Mouse (Mus musculus): ENCODE data around the gene Rnf150. TPM values are rescaled to one million over a fixed set of nuclear protein-coding genes. Genes with fewer than 3 reads are reported as not detected.

Rnf150 gene
- polyA plus RNA-seq, 1 experiment from 2014 or later, result 0.13 TPM

- Histone ChIP-seq H3K4me3 (ENCODE audit: low read depth, low read length) (no peak overlapping the region), H3K27ac (ENCODE audit: low read length) (no peak overlapping the region), H3K9me3 (replicated peaks; ENCODE audit: control insufficient read depth, low read length) (no peaks in the 10 kb centered on the region), H3K27me3 (ENCODE audit: control insufficient read depth, insufficient read depth, low read depth, low read length) (no peaks in the 10 kb centered on the region), H3K36me3 (ENCODE audit: control insufficient read depth, insufficient read depth) (no peaks in the 10 kb centered on the region), H3K4me2 (ENCODE audit: low read depth, low read length) (no peak overlapping the region), H3K9ac (ENCODE audit: low read depth, low read length) (no peak overlapping the region), H3K4me1 (ENCODE audit: control insufficient read depth, low read depth, low read length) (no peaks in the 10 kb centered on the region)
- 56% methylated on average over 4 of the region's 4 CpGs for WGBS (ENCODE audit: insufficient replicate concordance)
- ATAC-seq (ENCODE audit: low read depth), result no peak
These were observed 37.8 kb downstream of the Rnf150 start for GRCm38 (mm10) chr8:82900958-82901357.

DNA sequence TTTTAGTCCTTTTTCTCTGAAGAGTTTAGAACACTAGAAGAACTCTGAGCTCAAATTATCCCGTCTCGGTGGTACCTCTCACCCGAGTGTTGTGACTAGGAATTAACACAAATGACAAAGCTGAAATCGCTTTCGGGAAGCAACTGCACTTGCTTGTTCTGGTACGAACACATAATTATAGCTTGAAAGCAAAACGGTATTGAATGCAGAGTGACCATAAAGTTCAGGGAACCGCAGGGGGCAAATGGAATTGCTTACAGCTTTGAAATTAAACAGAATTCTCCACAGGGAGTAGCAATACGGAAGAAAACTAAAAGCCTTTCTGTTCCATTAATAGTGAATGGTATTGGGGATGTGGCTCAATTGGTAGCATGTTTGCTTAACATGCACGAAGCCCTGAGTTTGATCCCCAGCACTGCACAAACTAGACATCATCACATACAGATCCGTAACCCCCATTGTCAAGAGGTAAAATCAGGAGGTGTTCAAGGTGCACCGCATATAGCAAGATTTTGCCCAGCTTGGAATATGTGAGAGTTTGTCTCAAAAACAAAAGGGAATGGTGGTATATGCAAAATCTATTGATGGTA lies 38.5 kb downstream of the Rnf150 start:
- Histone ChIP-seq H3K27me3 (ENCODE audit: control insufficient read depth, insufficient read depth, low read depth, low read length) (no peaks in the 10 kb centered on the region), H3K4me2 (ENCODE audit: low read depth, low read length) (no peak overlapping the region), H3K4me1 (ENCODE audit: control insufficient read depth, low read depth, low read length) (no peaks in the 10 kb centered on the region), H3K9ac (ENCODE audit: low read depth, low read length) (no peak overlapping the region), H3K4me3 (ENCODE audit: low read depth, low read length) (no peak overlapping the region), H3K27ac (ENCODE audit: low read length) (no peak overlapping the region), H3K36me3 (ENCODE audit: control insufficient read depth, insufficient read depth) (no peaks in the 10 kb centered on the region), H3K9me3 (replicated peaks; ENCODE audit: control insufficient read depth, low read length) (no peaks in the 10 kb centered on the region)
- 78% methylated on average over 12 of the region's 12 CpGs for WGBS (ENCODE audit: insufficient replicate concordance)
- ATAC-seq (ENCODE audit: low read depth), result no peak

- no peak overlapping the region for H3K9ac ChIP-seq (ENCODE audit: low read depth, low read length)
- no peaks in the 10 kb centered on the region for H3K9me3 ChIP-seq (replicated peaks; ENCODE audit: control insufficient read depth, low read length)
- ATAC-seq (ENCODE audit: low read depth), result no peak
- no peaks in the 10 kb centered on the region for H3K4me1 ChIP-seq (ENCODE audit: control insufficient read depth, low read depth, low read length)
- H3K36me3 ChIP-seq (ENCODE audit: control insufficient read depth, insufficient read depth), result no peaks in the 10 kb centered on the region
- no peak overlapping the region for H3K4me3 ChIP-seq (ENCODE audit: low read depth, low read length)
- H3K27ac ChIP-seq (ENCODE audit: low read length), result no peak overlapping the region
- no peak overlapping the region for H3K4me2 ChIP-seq (ENCODE audit: low read depth, low read length)
- no peaks in the 10 kb centered on the region for H3K27me3 ChIP-seq (ENCODE audit: control insufficient read depth, insufficient read depth, low read depth, low read length)
- 34% methylated on average over 3 of the region's 3 CpGs for WGBS (ENCODE audit: insufficient replicate concordance)
These were observed 40.3 kb downstream of the Rnf150 start for GRCm38 (mm10) chr8:82903497-82903896.

GRCm38 (mm10) chr8:82907271-82907670 lies 44.1 kb downstream of the Rnf150 start:
- Histone ChIP-seq H3K27ac (ENCODE audit: low read length) (no peak overlapping the region), H3K4me2 (ENCODE audit: low read depth, low read length) (no peak overlapping the region), H3K36me3 (ENCODE audit: control insufficient read depth, insufficient read depth) (no peaks in the 10 kb centered on the region), H3K4me3 (ENCODE audit: low read depth, low read length) (no peak overlapping the region), H3K9me3 (replicated peaks; ENCODE audit: control insufficient read depth, low read length) (no peaks in the 10 kb centered on the region), H3K9ac (ENCODE audit: low read depth, low read length) (no peak overlapping the region), H3K27me3 (ENCODE audit: control insufficient read depth, insufficient read depth, low read depth, low read length) (no peaks in the 10 kb centered on the region), H3K4me1 (ENCODE audit: control insufficient read depth, low read depth, low read length) (no peaks in the 10 kb centered on the region)
- ATAC-seq (ENCODE audit: low read depth), result no peak
- WGBS (ENCODE audit: insufficient replicate concordance), result 62% methylated on average over 3 of the region's 3 CpGs

- no peak overlapping the region for H3K4me3 ChIP-seq (ENCODE audit: low read depth, low read length)
- H3K9me3 ChIP-seq (replicated peaks; ENCODE audit: control insufficient read depth, low read length), result no peaks in the 10 kb centered on the region
- no peak overlapping the region for H3K9ac ChIP-seq (ENCODE audit: low read depth, low read length)
- H3K4me1 ChIP-seq (ENCODE audit: control insufficient read depth, low read depth, low read length), result no peaks in the 10 kb centered on the region
- H3K27me3 ChIP-seq (ENCODE audit: control insufficient read depth, insufficient read depth, low read depth, low read length), result no peaks in the 10 kb centered on the region
- H3K27ac ChIP-seq (ENCODE audit: low read length), result no peak overlapping the region
- H3K4me2 ChIP-seq (ENCODE audit: low read depth, low read length), result no peak overlapping the region
- H3K36me3 ChIP-seq (ENCODE audit: control insufficient read depth, insufficient read depth), result no peaks in the 10 kb centered on the region
- no peak for ATAC-seq (ENCODE audit: low read depth)
These were observed 48.3 kb downstream of the Rnf150 start for GRCm38 (mm10) chr8:82911436-82911835.

DNA sequence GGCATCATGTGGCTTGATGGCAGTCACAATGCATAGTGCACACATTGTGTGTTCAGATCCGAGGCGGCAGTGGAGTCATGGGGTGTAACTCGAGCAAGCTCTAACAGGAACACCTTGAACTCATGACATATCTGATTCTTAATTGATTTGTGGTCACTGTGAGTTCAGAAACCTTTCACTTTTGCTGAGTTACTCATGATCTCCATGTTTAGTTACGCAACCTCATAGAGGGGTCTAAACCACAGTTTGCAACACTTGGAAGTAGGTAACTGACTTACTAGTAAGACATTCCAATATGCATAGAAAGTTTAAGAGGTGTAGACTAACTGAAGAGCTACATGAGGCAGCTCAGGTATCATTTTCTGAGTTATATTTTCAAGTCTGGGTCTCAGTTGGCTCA lies 49.1 kb downstream of the Rnf150 start:
- no peak for ATAC-seq (ENCODE audit: low read depth)
- WGBS (ENCODE audit: insufficient replicate concordance), result 62% methylated on average over 4 of the region's 4 CpGs

GRCm38 (mm10) chr8:82914543-82914942 lies 51.4 kb downstream of the Rnf150 start:
- Histone ChIP-seq H3K4me2 (ENCODE audit: low read depth, low read length) (no peak overlapping the region), H3K4me3 (ENCODE audit: low read depth, low read length) (no peak overlapping the region), H3K9ac (ENCODE audit: low read depth, low read length) (no peak overlapping the region), H3K36me3 (ENCODE audit: control insufficient read depth, insufficient read depth) (no peaks in the 10 kb centered on the region), H3K27me3 (ENCODE audit: control insufficient read depth, insufficient read depth, low read depth, low read length) (no peaks in the 10 kb centered on the region), H3K9me3 (replicated peaks; ENCODE audit: control insufficient read depth, low read length) (no peaks in the 10 kb centered on the region), H3K27ac (ENCODE audit: low read length) (no peak overlapping the region), H3K4me1 (ENCODE audit: control insufficient read depth, low read depth, low read length) (no peaks in the 10 kb centered on the region)
- 74% methylated on average over 3 of the region's 3 CpGs for WGBS (ENCODE audit: insufficient replicate concordance)
- ATAC-seq (ENCODE audit: low read depth), result no peak

More for the DNA sequence above, 49.1 kb downstream of the Rnf150 start:
- Histone ChIP-seq H3K27ac (ENCODE audit: low read length) (no peak overlapping the region), H3K4me1 (ENCODE audit: control insufficient read depth, low read depth, low read length) (no peaks in the 10 kb centered on the region), H3K9ac (ENCODE audit: low read depth, low read length) (no peak overlapping the region), H3K9me3 (replicated peaks; ENCODE audit: control insufficient read depth, low read length) (no peaks in the 10 kb centered on the region), H3K36me3 (ENCODE audit: control insufficient read depth, insufficient read depth) (no peaks in the 10 kb centered on the region), H3K4me3 (ENCODE audit: low read depth, low read length) (no peak overlapping the region), H3K27me3 (ENCODE audit: control insufficient read depth, insufficient read depth, low read depth, low read length) (no peaks in the 10 kb centered on the region), H3K4me2 (ENCODE audit: low read depth, low read length) (no peak overlapping the region)

- Histone ChIP-seq H3K9me3 (replicated peaks; ENCODE audit: control insufficient read depth, low read length) (no peaks in the 10 kb centered on the region), H3K4me2 (ENCODE audit: low read depth, low read length) (no peak overlapping the region), H3K27ac (ENCODE audit: low read length) (no peak overlapping the region), H3K4me1 (ENCODE audit: control insufficient read depth, low read depth, low read length) (no peaks in the 10 kb centered on the region), H3K9ac (ENCODE audit: low read depth, low read length) (no peak overlapping the region), H3K36me3 (ENCODE audit: control insufficient read depth, insufficient read depth) (no peaks in the 10 kb centered on the region), H3K27me3 (ENCODE audit: control insufficient read depth, insufficient read depth, low read depth, low read length) (no peaks in the 10 kb centered on the region), H3K4me3 (ENCODE audit: low read depth, low read length) (no peak overlapping the region)
- WGBS (ENCODE audit: insufficient replicate concordance), result 0% methylated on average over 1 of the region's 1 CpGs
- no peak for ATAC-seq (ENCODE audit: low read depth)
These were observed 53.8 kb downstream of the Rnf150 start for GRCm38 (mm10) chr8:82916851-82917539.

DNA sequence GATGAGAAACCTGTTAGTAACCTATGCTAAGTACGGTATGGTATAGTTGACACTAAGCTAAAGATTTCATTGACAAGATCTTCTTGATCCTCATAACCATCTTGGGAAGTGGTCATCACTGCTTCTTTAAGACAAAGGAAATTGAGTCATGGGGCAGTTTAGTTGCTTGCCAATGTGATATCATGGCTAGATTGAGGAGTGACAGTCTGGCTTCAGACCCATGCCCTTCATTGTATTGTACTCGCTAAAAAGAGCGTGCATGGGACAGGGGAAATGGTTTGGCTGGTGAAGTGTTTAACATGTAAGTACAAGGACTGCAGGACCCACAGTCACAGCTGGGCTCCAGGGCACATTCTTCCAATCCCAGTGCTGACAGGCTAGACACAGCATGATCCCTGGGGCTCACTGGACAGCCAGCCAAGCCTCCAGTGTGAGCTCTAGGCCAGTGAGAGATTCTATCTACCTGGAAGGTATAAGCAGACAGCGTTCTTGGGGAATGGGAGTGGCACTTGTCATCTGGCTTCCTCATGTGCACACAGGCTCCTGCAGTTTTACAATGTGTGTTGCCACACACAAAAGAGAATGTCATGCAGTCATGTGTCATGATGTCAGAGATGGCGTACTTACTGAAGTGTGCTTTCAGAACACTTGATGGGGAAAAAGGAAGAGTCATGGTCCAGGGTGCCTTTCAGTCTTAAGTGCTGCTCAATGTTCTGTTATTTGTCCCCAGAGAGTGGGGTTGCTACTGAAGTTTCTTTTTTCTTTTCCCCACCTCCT lies 54.6 kb downstream of the Rnf150 start:
- ATAC-seq (ENCODE audit: low read depth), result no peak
- Histone ChIP-seq H3K9me3 (replicated peaks; ENCODE audit: control insufficient read depth, low read length) (no peaks in the 10 kb centered on the region), H3K4me1 (ENCODE audit: control insufficient read depth, low read depth, low read length) (no peaks in the 10 kb centered on the region), H3K27ac (ENCODE audit: low read length) (no peak overlapping the region), H3K36me3 (ENCODE audit: control insufficient read depth, insufficient read depth) (no peaks in the 10 kb centered on the region), H3K4me2 (ENCODE audit: low read depth, low read length) (no peak overlapping the region), H3K9ac (ENCODE audit: low read depth, low read length) (no peak overlapping the region), H3K27me3 (ENCODE audit: control insufficient read depth, insufficient read depth, low read depth, low read length) (no peaks in the 10 kb centered on the region), H3K4me3 (ENCODE audit: low read depth, low read length) (no peak overlapping the region)
- WGBS (ENCODE audit: insufficient replicate concordance), result 35% methylated on average over 5 of the region's 5 CpGs
